Mouse (Mus musculus): Measurements from ENCODE around the gene Reln. TPM values are rescaled to one million over a fixed set of nuclear protein-coding genes. Genes with fewer than 3 reads are reported as not detected.
A peak's percentile ranks its signal among the peaks of the same experiment; 100 is the strongest.

Reln gene
- total RNA-seq, 4 experiments from 2014 or later, result 3.2 to 4.2 (median 4.1) TPM

DNA sequence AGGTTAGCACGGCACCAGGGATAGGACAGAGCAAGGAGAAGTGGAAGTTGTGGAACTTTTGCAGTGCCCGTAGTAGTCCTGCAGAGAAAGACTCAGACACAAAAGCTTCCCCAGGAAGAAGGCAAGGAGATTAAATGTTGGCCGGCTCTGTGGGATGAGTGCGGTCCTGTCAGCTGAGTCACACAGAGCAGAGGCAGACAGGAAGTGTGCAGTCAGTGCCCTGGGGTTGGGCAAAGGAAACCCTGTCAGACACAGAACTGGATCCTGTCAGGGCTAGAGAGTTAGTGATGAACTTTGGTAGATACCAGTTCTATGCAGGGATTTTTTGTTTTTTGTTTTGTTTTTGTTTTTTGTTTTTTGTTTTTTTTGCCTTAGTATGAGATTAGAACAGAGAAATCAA lies 120.0 kb downstream of the Reln start:
- no peak for DNase-seq (ENCODE audit: low spot score)

DNA sequence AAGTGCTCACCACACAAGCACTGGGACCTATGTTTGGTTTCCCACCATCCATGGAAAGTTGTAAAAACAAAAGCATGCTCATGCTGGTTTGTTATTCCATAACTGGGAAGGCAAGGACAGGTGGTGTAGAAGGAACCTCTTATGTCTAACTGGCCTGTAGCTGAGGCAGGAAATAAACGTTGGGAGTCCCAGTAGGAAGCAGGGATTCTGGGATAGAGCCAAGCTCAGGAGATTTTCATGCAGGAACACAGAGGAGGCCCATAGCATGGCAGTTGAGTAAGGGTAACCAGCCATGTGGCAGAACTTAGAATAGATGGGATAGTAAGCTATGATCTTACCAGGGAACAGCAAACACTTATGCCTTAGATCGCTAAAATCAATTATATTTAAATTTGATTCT lies 120.6 kb downstream of the Reln start:
- DNase-seq (ENCODE audit: low spot score), result no peak

- DNase-seq (ENCODE audit: low spot score), result no peak
Measured at GRCm38 (mm10) chr5:22208311-22209021, 136.0 kb downstream of the Reln start.

GRCm38 (mm10) chr5:22197926-22198325 lies 146.6 kb downstream of the Reln start:
- DNase-seq (ENCODE audit: low spot score), result no peak

- DNase-seq (ENCODE audit: low spot score), result no peak
Measured at GRCm38 (mm10) chr5:22196891-22197290, 147.6 kb downstream of the Reln start.

- no peak for DNase-seq (ENCODE audit: low spot score)
Measured at GRCm38 (mm10) chr5:22196476-22196875, 148.0 kb downstream of the Reln start.

DNA sequence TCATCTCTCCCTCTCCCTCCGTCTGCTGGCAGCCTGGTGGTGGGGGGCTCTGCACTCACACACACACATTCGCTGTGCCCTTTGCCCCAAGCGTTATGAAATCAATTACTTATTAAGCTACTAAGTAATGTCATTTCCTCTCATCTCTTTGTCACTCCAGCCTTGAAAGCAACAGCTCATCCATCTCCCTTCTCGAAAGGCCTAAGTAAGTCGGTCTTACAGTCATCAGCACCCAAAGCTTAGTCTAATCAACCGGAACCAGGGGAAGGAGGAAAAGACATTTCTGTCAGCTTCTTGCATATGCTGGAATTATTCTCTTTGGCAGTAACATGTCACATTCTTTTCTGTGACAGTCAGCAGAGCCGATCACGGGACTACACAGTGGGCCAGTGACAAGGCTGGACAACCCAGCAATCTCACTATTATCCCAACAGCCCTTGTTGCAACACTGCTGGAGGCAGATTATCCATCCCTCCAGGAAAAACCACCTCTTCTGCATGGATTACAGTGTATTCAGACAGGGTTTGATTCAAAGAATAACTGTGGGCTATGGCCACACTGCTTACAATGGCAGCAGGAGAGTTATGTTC lies 149.1 kb downstream of the Reln start:
- no peak for DNase-seq (ENCODE audit: low spot score)

GRCm38 (mm10) chr5:22191784-22192183 lies 152.7 kb downstream of the Reln start:
- no peak for DNase-seq (ENCODE audit: low spot score)

- DNase-seq (ENCODE audit: low spot score), result peak; percentile 6
Measured at GRCm38 (mm10) chr5:22190333-22190732, 154.2 kb downstream of the Reln start.

DNA sequence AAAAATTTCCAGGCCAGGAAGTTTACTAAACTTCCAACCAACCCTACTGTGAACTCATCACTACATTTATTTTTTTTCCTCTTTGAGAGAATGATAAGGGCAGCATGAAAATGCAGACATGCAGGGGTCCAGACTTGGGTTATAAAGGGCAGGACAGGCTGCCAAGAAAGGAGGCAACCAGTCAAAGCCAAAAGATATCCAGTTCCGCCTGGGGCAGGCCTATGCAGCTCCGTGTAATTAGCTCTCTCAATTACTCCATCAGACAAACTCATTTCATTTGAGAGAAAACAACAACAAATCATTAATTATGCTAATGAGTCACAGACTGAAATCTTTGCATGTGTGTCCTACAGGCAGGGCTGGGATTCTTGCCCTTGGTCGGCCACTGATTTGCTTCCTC lies 156.9 kb downstream of the Reln start:
- no peak for DNase-seq (ENCODE audit: low spot score)

GRCm38 (mm10) chr5:22176480-22176879 lies 168.0 kb downstream of the Reln start:
- DNase-seq (ENCODE audit: low spot score), result peak; percentile 11

GRCm38 (mm10) chr5:22171336-22171735 lies 173.2 kb downstream of the Reln start:
- no peak for DNase-seq (ENCODE audit: low spot score)

DNA sequence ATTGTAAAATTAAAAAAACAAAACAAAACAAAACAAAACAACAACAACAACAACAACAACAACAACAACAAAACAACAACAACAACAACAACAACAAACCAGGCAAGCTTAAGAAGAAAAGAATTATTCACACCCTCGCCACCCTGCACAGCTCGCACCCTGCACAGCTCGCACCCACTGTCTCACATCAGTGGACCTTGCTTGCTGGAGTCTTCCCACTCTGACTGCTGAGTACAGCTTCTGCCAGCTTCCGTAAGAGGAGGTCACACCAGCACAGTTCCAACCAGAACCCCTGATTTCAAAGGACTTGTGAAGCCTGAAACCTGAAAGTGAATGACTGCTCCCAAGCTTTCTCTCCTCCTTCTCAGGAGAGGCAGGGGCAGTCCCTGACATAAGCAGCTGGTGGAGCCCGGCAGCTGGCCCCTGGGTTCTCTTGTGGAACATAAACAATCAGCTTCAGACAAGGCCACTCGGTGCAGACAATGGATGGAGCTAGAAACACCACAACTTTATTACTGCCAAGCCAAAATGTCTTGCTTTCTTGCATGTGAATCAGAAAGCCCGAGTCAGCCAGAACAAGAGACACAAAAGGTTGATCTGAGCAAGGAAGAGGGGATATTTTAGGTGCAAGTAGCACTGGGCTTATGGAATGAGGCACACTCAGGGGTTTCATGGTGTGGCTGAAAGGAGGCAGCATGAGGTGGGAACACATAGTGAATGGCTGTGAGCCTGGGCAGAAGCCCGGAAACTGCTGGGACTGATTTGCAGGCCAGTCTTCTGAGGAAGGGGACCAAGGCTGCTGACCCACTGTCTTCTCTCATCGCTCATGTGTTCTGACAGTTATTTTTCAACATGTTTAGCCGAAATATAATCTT lies 180.2 kb downstream of the Reln start:
- DNase-seq (ENCODE audit: low spot score), result no peak

- DNase-seq (ENCODE audit: low spot score), result no peak
Measured at GRCm38 (mm10) chr5:22160935-22161334, 183.6 kb downstream of the Reln start.

- DNase-seq (ENCODE audit: low spot score), result no peak
Measured at GRCm38 (mm10) chr5:22158754-22159153, 185.7 kb downstream of the Reln start.

DNA sequence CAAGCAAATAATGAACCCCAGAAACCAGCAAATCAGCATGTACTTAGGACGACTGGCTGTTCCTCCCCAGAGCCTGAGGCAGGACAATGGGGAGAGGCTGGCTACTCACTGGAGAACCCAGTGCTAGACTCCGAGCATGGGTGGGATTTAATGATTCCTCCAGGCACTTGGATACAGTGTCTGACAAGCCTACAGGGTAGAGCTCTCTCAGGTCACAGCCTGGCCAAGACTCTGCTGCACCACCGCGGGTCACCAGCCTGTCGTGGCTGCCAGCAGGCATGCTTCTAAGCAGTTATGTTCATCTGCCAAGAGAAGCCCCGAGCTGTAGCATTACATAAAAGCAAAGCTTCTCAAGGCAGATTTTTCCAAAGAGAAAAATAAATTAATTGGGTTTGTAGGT lies 190.9 kb downstream of the Reln start:
- no peak for DNase-seq (ENCODE audit: low spot score)

GRCm38 (mm10) chr5:22141821-22142220 lies 202.7 kb downstream of the Reln start:
- no peak for DNase-seq (ENCODE audit: low spot score)

GRCm38 (mm10) chr5:22139015-22139414 lies 205.5 kb downstream of the Reln start:
- DNase-seq (ENCODE audit: low spot score), result no peak

- no peak for DNase-seq (ENCODE audit: low spot score)
Measured at GRCm38 (mm10) chr5:22134402-22134801, 210.1 kb downstream of the Reln start.

GRCm38 (mm10) chr5:22131730-22132522 lies 212.6 kb downstream of the Reln start:
- no peak for DNase-seq (ENCODE audit: low spot score)

- DNase-seq (ENCODE audit: low spot score), result no peak
Measured at GRCm38 (mm10) chr5:22127583-22127982, 216.9 kb downstream of the Reln start.

GRCm38 (mm10) chr5:22119296-22119695 lies 225.2 kb downstream of the Reln start:
- no peak for DNase-seq (ENCODE audit: low spot score)
